Mouse (Mus musculus) spleen, postnatal 14 days (tissue): Measurements from ENCODE around the gene Fam160a2.
"Not testable (repeated sequence)": the region's sequence is repeated elsewhere in the genome, so short reads cannot be mapped to it uniquely, and the experiment has no call there.

ENCODE experiments used
- DNase-seq, 2 experiments: peaks; one replicate each; pipeline ENCODE4 v3.0.0; 2021 to 2022; ENCODE audit warnings: low spot score in 2 of 2

Gene Fam160a2

DNA sequence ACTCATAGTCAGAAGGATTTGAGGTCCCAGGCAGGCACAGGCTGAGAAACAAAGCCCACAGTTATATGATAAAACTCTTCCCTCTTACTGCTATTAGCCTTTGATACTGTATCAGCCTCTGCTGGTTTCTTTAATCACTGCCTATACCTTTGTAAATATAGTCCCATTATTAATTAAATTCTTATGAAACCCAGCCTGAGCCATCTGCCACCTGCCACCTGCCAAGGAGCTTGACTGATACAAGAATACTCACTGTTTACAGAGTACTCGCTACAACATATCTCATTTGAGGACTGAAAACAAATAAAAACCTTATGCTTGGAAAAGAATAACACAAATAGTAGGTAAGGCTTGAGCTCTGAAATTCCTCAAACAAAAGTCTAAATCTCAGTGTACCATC lies 5.2 kb downstream of the Fam160a2 start:
- no peak for DNase-seq

DNA sequence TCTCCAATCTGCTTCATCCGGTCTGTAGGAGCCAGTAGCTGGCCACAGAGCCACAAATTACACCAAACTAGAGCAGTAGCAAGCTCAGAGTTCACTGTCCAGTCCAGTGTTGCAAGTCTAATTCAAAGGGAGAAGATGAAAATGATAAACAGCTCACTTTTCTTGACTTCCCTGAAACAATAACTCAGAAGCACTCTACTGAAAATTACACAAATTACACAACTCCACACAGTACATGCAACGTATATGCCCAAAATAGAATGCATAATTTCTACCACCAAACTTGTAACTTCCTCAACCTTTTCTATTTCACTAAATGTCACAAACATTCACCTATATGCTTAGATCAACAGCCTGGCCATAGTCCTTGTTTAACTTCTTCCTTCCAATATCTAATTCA lies 9.6 kb downstream of the Fam160a2 start:
- DNase-seq, result no peak

DNA sequence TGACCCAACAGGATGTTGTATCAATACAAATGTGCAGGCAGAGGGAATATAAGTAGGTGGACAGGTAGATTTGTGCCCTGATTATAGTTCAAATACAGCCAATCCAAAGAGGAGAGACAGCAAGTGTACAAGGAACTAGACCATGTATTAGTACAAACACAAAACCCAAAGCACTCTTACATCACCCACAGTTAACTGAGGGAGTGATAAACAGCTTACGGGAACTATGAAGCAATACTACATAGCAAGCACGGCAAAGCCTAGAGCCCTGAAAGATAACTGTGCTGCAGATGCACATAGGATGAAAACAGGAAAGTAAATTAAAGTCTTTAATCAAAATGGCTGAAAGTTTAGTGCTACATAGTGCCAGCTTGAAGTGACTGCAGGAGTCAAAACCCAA lies 12.2 kb downstream of the Fam160a2 start:
- no peak for DNase-seq

DNA sequence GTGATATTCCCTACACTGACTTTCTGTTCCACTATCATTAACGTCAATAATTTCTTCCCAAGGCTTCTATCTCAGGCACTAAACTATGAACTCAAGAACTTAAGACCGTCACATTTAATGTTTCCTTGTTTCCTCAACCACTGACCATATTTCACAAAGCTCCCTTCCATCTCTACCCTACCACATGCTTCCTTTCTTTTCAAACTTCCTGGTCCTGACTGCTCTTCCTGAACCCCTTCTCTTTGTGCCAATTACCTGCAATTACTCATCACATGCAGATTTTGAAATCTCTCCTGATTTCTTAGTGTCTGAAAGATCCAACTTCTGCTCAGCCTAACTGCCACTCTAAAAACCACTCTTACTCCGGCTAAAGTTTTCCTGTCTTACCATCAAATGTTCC lies 19.5 kb downstream of the Fam160a2 start:
- DNase-seq, result no peak

DNA sequence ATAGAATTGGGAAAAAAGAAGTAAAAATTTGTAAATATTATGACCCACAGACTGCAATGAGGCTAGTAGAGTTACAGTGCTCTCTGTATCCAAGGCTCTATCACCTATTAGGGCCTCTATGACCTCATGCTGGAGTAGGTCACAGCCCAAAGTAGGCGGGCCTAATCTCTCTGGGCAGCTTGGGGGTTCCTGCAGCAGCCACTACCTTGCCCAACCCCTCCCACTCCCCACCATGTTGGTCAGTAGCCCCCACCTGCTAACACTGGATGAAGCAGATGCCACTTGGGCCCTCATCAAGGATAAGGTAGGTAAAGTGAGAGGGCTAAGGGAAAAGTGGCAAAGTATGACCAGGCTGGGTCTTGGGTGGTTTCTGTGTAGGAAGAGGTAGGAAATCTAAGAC lies 25.0 kb downstream of the Fam160a2 start, which contains the start of gene Gm5901:
Gene Gm5901, plus strand, starts transcription at position 173 of the 400 bp plus-strand sequence.
- no peak for DNase-seq

DNA sequence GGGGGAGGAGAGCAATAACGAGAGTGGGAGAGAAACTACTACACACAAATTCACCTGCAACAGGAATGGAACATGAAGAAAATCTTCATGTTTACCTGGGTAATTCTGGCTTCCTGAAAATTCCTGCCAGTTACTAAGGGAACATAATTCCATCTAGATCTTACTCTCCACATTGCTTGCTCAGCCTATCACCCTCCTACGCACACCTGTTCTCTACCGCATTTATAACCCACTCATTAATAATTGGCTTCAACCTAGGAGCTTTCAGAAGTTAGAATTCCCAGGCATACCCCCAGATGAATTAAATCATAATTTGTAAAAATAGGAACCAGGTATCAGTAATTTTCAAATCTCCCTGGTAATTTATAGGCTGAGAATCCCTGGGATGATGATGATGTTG lies 25.9 kb downstream of the Fam160a2 start:
- DNase-seq, result no peak

DNA sequence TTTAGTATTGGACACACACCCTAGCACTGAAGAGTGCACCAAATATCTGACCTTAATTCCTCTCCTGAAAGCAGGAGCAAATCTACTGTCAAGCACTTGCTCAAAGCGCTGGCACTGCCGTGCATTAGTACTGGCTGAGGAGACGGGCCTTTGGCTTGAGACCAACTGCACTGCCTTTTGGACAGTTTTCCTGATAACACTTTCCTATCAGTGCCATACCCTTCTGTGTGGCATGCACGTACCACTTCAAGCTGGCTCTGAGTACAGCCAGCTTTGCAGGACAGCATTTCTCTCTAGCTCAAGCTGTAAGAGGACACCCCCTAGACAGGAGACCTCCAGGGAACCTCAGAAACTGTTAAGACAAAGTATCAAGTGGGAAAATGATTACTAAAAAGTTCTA lies 26.3 kb downstream of the Fam160a2 start:
- DNase-seq, result no peak

DNA sequence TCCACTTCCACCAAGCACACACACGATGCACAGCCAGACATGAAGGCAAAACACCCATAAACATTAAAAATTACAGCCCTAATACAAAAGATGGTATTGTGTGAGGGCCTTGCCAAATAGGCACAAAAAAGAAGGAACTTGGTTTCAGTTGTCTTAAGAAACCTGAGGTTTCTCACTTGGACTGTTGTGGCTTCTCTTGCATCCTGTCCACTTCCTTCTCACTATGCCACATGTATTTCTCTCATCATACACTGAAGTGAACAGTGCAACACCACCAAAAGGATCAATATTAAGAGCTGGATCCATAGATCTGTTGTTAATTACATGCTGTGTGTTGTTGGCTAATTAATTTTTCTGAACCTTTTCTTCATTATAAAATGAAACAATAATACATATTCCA lies 26.9 kb downstream of the Fam160a2 start:
- no peak for DNase-seq

DNA sequence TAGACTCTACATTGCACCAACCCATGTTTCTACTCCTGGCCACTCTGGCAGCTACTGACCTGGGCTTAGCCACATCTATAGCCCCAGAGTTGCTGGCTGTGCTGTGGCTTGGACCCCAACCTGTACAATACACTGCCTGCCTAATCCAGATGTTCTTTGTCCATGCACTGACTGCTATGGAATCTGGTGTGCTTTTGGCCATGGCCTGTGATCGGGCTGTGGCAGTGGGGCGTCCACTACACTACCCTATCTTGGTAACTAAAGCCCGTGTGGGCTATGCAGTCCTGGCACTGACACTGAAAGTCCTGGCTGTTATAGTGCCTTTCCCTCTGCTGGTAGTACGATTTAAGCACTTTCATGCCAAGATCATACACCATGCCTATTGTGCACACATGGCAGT lies 31.3 kb downstream of the Fam160a2 start:
- DNase-seq, result no peak

DNA sequence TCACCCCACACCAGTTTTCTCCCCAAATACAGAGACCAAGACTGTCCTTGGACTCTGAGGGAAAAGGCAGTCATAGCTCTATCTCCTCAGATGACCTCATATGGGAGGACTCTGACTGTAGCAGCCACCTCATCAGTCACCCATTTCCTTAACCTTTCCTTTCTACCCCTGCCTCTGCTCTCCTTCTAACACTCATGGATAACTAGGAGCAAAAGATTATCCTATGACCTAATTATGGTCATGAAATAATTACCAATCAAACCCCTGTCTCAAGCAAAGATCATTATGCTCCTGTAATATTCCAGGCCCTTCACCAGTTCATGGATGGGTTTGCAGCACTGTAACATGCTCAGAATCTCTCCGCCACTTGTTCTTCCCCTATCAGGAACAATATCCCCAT lies 31.9 kb downstream of the Fam160a2 start, which contains the start of gene Olfr692:
Gene Olfr692, plus strand, starts transcription at position 301 of the 400 bp plus-strand sequence.
- DNase-seq, result no peak

DNA sequence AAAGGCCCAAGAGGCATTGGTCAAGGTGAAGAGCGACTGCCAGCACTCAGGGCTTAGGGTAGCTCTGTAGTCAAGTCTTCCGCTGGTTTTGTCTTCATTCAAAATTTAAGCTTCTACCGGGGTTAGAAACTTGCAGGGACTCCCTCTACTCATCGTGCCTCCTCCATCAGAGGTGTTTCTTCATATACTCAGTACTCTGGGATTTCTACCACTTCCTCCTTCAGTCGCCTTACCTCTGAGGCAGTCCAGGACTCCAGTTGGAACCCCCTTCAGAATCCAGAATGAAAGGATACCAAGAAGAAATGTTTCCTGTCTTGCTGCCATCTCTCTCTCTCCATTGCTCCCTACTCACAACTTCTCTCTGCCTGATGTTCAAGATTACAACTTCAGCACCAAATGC lies 32.6 kb downstream of the Fam160a2 start:
- no peak for DNase-seq

DNA sequence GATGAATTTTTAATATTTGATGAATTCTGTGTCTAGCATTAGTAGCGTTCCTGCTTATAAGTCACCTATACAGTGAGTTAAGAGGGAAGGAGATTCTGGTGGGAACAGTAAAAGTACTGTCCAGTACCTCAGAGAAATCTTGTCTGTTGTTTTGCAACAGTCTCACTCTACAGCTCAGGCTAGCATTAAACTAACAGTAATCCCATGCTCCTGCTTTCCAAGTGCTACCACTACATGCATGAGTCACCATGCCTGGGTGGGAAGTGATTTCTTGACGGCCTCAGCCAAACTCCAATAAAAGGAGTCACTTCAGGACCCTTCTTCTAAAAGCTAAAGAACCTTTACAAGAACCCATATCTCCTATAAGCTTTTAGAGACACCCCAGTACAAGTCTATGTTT lies 38.1 kb downstream of the Fam160a2 start:
- DNase-seq, result no peak

DNA sequence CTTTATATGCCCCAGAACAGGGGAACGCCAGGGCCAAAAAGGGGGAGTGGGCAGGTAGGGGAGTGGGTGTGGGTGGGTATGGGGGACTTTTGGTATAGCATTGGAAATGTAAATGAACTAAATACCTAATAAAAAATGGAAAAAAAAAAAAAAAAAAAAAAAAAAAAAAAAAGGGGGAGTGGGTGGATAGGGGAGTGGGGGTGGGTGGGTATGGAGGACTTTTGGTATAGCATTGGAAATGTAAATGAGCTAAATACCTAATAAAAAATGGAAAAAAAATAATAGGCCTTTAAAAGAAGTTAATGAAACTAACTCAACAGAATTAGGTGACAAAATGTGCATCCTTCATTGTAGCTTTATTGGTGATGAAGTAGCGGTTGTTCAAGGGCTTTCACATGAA lies 43.4 kb downstream of the Fam160a2 start:
- not testable (repeated sequence) for DNase-seq

DNA sequence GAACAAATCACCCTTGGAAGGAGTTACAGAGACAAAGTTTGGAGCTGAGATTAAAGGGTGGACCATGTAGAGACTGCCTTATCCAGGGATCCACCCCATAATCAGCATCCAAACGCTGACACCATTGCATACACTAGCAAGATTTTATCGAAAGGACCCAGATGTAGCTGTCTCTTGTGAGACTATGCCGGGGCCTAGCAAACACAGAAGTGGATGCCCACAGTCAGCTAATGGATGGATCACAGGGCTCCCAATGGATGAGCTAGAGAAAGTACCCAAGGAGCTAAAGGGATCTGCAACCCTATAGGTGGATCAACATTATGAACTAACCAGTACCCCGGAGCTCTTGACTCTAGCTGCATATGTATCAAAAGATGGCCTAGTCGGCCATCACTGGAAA lies 43.8 kb downstream of the Fam160a2 start:
- not testable (repeated sequence) for DNase-seq

DNA sequence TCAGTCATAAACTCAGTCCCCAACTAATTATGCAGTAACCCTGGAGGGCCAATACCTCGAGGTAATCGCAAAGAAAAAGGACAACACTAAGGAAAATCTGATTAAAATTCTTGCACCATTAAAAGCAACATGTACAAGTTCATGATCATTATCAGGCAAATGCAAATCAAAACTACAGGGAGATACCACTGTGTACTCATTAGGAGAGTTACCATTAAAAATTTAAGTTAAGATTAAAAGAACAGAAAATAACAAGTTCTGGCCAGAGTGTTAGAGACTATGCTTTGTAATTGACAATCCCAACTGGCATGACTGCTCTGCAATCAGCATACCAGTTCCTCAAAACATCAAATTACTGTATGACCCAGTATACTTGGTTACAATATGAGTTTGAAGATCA lies 57.1 kb downstream of the Fam160a2 start:
- DNase-seq, result no peak

DNA sequence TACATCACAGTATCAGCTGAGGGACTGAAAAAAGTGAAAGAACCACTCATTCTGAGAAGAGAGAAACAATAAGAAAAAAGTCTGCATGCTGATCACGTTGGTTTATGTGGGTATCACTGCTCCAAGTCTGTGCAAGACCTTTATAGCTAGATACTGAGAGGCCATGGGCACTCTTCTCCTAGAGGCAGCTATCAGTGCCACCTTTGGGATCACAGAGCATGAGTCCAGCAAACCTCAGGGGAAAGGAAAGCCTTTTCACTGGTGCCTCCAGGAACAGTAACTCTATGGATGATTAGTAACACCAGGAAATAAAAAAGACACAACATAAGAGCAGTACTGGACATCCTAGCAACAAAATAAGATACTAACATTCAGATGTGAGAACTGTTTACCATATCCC lies 57.7 kb downstream of the Fam160a2 start, which contains the start of gene Olfr691:
Gene Olfr691, minus strand, starts transcription at position 101 of the 400 bp plus-strand sequence.
- no peak for DNase-seq

DNA sequence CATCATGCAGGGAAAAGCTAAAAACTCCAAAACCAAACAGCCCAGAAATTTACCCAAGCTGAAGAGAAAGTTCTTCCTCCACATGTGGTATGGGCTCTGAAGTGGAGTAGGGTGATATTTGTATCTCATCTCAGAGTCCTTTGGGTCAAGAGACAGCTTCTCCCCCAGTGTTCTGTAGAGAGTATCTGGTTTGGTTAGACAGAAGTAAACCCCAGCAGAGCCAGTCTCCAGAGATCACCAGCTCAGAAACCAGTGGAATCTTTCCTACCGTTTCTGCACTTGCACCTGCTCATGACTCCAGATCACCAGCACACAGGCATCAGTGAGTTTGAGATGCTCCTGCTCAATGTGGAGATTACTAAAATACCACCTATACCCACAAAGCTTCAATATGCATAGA lies 65.8 kb downstream of the Fam160a2 start, which contains the start of gene Olfr690:
Gene Olfr690, minus strand, starts transcription at position 101 of the 400 bp plus-strand sequence.
- DNase-seq, result no peak

DNA sequence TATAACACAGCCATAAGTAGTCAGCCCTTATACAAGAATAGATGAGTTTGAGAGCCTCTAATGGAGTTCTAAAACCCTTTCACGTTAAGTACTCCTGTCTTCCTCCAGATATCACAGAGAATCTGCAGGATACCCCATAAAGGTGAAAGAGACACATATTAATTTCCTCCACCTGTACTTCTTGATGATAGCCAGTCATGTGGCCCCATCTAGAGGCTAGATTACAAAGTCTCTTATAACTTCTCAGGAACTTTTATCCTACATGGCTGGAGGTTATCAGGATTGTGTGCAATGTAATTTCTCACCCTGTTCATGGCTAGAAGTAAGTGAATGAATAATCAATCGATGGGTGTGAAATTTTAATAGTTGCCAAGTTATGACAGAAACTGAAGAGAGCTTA lies 74.6 kb downstream of the Fam160a2 start:
- DNase-seq, result no peak
